Mouse (Mus musculus): ENCODE measurements around the gene Olfr323. TPM values are rescaled to one million over a fixed set of nuclear protein-coding genes. Genes with fewer than 3 reads are reported as not detected.

The Olfr323 gene
- polyA plus RNA-seq (2014; fragmentation: Nextera tagmentation; extraction: Ambion mirVana): not detected in 2 replicates

DNA sequence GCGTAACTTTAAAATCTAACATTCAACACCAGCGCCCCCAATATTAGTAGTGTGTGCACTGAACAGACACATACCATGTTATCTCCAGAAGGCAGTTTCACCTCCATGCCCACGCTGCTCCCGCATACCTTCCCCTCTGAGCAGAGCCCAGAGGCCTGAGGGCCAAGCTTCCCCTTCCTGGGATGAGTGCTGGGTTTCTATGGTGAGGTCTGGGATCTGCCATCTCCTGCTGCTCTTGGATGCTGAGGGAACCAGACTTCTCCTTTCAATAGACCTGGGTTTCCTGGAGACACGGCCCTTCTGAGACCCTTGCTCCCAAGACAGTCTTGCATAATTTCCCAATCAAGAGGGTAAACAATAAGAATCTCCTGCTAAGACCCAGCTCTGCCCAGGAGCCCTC, at the start of gene Olfr323:
TSS of gene Olfr323 (minus strand) at position 101 of the 400 bp plus-strand sequence.
- H3K4me1 ChIP-seq (ENCODE audit: control insufficient read depth, insufficient read depth, low read length): no peaks in the 10 kb centered on the region
- 73% methylated on average over 5 of the region's 5 CpGs for WGBS (ENCODE audit: insufficient replicate concordance)
- H3K36me3 ChIP-seq (ENCODE audit: control insufficient read depth, insufficient read depth, low read length): no peaks in the 10 kb centered on the region
- H3K27me3 ChIP-seq (ENCODE audit: control insufficient read depth, insufficient read depth, low read length): no peaks in the 10 kb centered on the region
- ATAC-seq (replicated peaks; ENCODE audit: insufficient number of reproducible peaks, low FRiP score, low TSS enrichment): no peak
- H3K9me3 ChIP-seq (replicated peaks; ENCODE audit: control insufficient read depth, low read length): no peaks in the 10 kb centered on the region
- H3K4me3 ChIP-seq (ENCODE audit: low read depth, low read length): no peak within 1 kb of the TSS
- no peak within 1 kb of the TSS for H3K4me2 ChIP-seq
- no peak within 1 kb of the TSS for H3K27ac ChIP-seq (ENCODE audit: low read depth, low read length)
- H3K9ac ChIP-seq (ENCODE audit: low read depth, low read length): no peak within 1 kb of the TSS

DNA sequence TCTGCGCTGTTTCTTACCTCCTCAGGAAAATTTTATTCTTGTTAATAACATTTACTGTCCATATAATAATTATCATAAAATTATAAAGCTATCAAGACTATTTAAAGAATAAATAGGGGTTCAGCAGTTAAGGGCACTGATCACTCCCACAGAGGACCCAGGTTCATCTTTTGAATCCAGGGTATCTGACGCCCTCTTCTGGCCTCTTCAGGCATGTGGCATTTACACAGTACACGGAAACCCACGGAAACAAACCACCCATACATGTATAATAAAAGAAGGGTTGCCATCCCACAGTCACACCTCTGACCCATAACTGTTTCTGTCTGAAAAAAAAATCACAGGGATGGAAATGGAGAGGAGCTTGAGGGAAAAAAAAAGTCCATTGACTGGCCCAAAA, 41.5 kb upstream of the Olfr323 start:
- no peaks in the 10 kb centered on the region for H3K9me3 ChIP-seq (replicated peaks; ENCODE audit: control insufficient read depth, low read length)
- no peak overlapping the region for H3K4me2 ChIP-seq
- no peaks in the 10 kb centered on the region for H3K36me3 ChIP-seq (ENCODE audit: control insufficient read depth, insufficient read depth, low read length)
- ATAC-seq (replicated peaks; ENCODE audit: insufficient number of reproducible peaks, low FRiP score, low TSS enrichment): no peak
- H3K4me3 ChIP-seq (ENCODE audit: low read depth, low read length): no peak overlapping the region
- H3K9ac ChIP-seq (ENCODE audit: low read depth, low read length): no peak overlapping the region
- H3K4me1 ChIP-seq (ENCODE audit: control insufficient read depth, insufficient read depth, low read length): no peaks in the 10 kb centered on the region
- no peaks in the 10 kb centered on the region for H3K27me3 ChIP-seq (ENCODE audit: control insufficient read depth, insufficient read depth, low read length)
- no peak overlapping the region for H3K27ac ChIP-seq (ENCODE audit: low read depth, low read length)
- WGBS (ENCODE audit: insufficient replicate concordance): 50% methylated on average over 4 of the region's 4 CpGs

DNA sequence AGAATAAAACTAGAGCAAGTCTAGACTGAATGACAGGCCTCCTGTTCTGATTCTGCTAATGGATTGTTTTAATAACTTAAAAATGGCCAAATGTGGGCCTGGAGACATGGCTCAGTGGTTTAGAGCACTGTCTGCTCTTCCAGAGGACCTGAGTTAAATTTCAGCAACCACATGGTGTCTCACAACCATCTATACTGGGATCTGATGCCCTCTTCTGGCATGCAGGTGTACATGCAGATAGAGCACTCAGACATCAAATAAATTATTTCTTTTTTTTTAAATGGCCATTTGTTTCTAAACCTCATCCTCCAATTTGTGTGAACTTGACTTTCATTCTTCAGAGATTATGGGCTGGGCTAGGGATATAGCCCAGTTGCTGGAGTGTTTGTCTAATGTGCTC, 39.0 kb upstream of the Olfr323 start:
- Histone ChIP-seq H3K27ac (ENCODE audit: low read depth, low read length) (no peak overlapping the region), H3K4me2 (no peak overlapping the region), H3K27me3 (ENCODE audit: control insufficient read depth, insufficient read depth, low read length) (no peaks in the 10 kb centered on the region), H3K9me3 (replicated peaks; ENCODE audit: control insufficient read depth, low read length) (no peaks in the 10 kb centered on the region), H3K36me3 (ENCODE audit: control insufficient read depth, insufficient read depth, low read length) (no peaks in the 10 kb centered on the region), H3K4me1 (ENCODE audit: control insufficient read depth, insufficient read depth, low read length) (no peaks in the 10 kb centered on the region), H3K4me3 (ENCODE audit: low read depth, low read length) (no peak overlapping the region), H3K9ac (ENCODE audit: low read depth, low read length) (no peak overlapping the region)
- no peak for ATAC-seq (replicated peaks; ENCODE audit: insufficient number of reproducible peaks, low FRiP score, low TSS enrichment)

- Histone ChIP-seq H3K36me3 (ENCODE audit: control insufficient read depth, insufficient read depth, low read length) (no peaks in the 10 kb centered on the region), H3K4me1 (ENCODE audit: control insufficient read depth, insufficient read depth, low read length) (no peaks in the 10 kb centered on the region), H3K4me2 (no peak within 1 kb of the TSS), H3K27me3 (ENCODE audit: control insufficient read depth, insufficient read depth, low read length) (no peaks in the 10 kb centered on the region), H3K4me3 (ENCODE audit: low read depth, low read length) (no peak within 1 kb of the TSS), H3K27ac (ENCODE audit: low read depth, low read length) (no peak within 1 kb of the TSS), H3K9ac (ENCODE audit: low read depth, low read length) (no peak within 1 kb of the TSS), H3K9me3 (replicated peaks; ENCODE audit: control insufficient read depth, low read length) (no peaks in the 10 kb centered on the region)
- WGBS (ENCODE audit: insufficient replicate concordance): 85% methylated on average over 4 of the region's 4 CpGs
- ATAC-seq (replicated peaks; ENCODE audit: insufficient number of reproducible peaks, low FRiP score, low TSS enrichment): no peak
Measured at GRCm38 (mm10) chr11:58658596-58658995, 28.3 kb upstream of the Olfr323 start, which contains the start of gene Olfr322. Olfr322 (plus strand) TSS chr11:58658782.

- Histone ChIP-seq H3K4me2 (no peak overlapping the region), H3K4me3 (ENCODE audit: low read depth, low read length) (no peak overlapping the region), H3K36me3 (ENCODE audit: control insufficient read depth, insufficient read depth, low read length) (no peaks in the 10 kb centered on the region), H3K9me3 (replicated peaks; ENCODE audit: control insufficient read depth, low read length) (no peaks in the 10 kb centered on the region), H3K9ac (ENCODE audit: low read depth, low read length) (no peak overlapping the region), H3K27me3 (ENCODE audit: control insufficient read depth, insufficient read depth, low read length) (no peaks in the 10 kb centered on the region), H3K27ac (ENCODE audit: low read depth, low read length) (no peak overlapping the region), H3K4me1 (ENCODE audit: control insufficient read depth, insufficient read depth, low read length) (no peaks in the 10 kb centered on the region)
- ATAC-seq (replicated peaks; ENCODE audit: insufficient number of reproducible peaks, low FRiP score, low TSS enrichment): no peak
- 89% methylated on average over 3 of the region's 3 CpGs for WGBS (ENCODE audit: insufficient replicate concordance)
Measured at GRCm38 (mm10) chr11:58655151-58655550, 24.9 kb upstream of the Olfr323 start.

- Histone ChIP-seq H3K4me3 (ENCODE audit: low read depth, low read length) (no peak overlapping the region), H3K4me1 (ENCODE audit: control insufficient read depth, insufficient read depth, low read length) (peaks cover 6% of the 10 kb centered on the region; the same call in 1 of the 2 replicates), H3K9me3 (replicated peaks; ENCODE audit: control insufficient read depth, low read length) (no peaks in the 10 kb centered on the region), H3K4me2 (peak overlapping the region; percentile 10), H3K9ac (ENCODE audit: low read depth, low read length) (no peak overlapping the region), H3K36me3 (ENCODE audit: control insufficient read depth, insufficient read depth, low read length) (no peaks in the 10 kb centered on the region), H3K27ac (ENCODE audit: low read depth, low read length) (0 out of 2 replicates have a peak overlapping the region, but pooled peaks have one; percentile 46), H3K27me3 (ENCODE audit: control insufficient read depth, insufficient read depth, low read length) (peaks cover 29% of the 10 kb centered on the region)
- 31% methylated on average over 6 of the region's 6 CpGs for WGBS (ENCODE audit: insufficient replicate concordance)
- ATAC-seq (replicated peaks; ENCODE audit: insufficient number of reproducible peaks, low FRiP score, low TSS enrichment): no peak
Measured at GRCm38 (mm10) chr11:58643350-58643749, 13.0 kb upstream of the Olfr323 start.

DNA sequence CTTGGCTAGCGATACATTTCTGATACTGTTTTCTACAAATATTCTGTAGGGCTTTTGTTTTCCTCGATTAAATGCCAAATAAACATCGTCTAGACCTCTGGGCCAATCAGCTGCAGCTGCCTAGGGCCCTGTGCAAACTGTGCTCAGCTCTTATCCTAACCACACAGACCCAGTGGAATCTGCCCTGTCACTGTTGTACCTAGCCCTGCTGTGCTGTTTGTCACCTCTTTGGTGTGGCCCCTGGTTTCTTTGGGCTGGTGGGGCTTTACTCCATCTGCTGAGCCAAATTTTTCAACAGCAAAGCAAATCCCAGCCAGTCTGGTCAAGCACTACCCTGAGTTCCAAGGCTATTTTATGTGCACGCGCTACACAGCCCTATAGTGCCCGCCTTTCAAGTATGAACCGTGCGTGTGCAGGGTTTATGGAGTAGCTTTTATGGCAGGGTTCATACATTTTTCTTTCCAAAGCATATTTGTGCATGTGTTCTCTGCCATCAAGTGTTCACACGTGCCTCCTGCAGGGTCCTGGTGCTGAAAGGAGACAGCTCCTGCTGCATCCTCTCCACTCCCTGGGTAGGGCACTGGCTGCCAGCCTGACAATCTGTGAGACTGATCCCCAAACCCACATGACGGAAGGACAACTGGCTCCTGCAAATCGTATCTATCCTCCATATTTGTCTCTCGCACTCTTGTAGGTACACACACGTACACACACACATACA, 11.5 kb upstream of the Olfr323 start:
- WGBS (ENCODE audit: insufficient replicate concordance): 73% methylated on average over 13 of the region's 13 CpGs

DNA sequence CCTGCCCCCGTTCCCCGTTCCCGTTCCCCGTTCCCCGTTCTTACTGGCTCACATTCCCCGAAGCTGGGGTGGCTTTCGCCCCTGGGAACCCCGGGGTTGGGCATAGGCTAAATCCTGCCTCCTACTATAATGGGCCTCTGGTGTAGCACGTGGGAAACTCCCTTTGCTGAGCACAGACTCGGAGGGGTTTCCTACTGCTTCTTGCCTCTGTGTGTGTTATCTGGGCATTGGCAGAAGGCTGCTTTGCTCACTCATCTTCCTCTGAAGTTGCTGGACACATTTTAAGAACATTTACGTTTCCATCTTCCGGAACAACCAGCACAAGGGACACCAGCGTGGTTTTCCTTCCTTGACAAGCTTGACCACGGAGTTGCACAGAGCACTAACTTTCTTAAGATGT, 10.8 kb upstream of the Olfr323 start:
- WGBS (ENCODE audit: insufficient replicate concordance): 25% methylated on average over 14 of the region's 14 CpGs
- peaks cover 37% of the 10 kb centered on the region for H3K27me3 ChIP-seq (ENCODE audit: control insufficient read depth, insufficient read depth, low read length)
- peak overlapping the region; percentile 69; the same call in 1 of the 2 replicates for H3K9ac ChIP-seq (ENCODE audit: low read depth, low read length)
- H3K4me2 ChIP-seq: peak overlapping the region; percentile 74
- peak overlapping the region; percentile 75 for H3K27ac ChIP-seq (ENCODE audit: low read depth, low read length)
- peak overlapping the region; percentile 41 for H3K4me3 ChIP-seq (ENCODE audit: low read depth, low read length)
- H3K4me1 ChIP-seq (ENCODE audit: control insufficient read depth, insufficient read depth, low read length): peaks cover 6% of the 10 kb centered on the region; the same call in 1 of the 2 replicates
- no peaks in the 10 kb centered on the region for H3K9me3 ChIP-seq (replicated peaks; ENCODE audit: control insufficient read depth, low read length)
- peak; percentile 77; the same call in 1 of the 2 replicates for ATAC-seq (replicated peaks; ENCODE audit: insufficient number of reproducible peaks, low FRiP score, low TSS enrichment)
- no peaks in the 10 kb centered on the region for H3K36me3 ChIP-seq (ENCODE audit: control insufficient read depth, insufficient read depth, low read length)

More for the DNA sequence above, 11.5 kb upstream of the Olfr323 start:
- Histone ChIP-seq H3K4me2 (peak overlapping the region; percentile 43), H3K27ac (ENCODE audit: low read depth, low read length) (peak overlapping the region; percentile 92), H3K9me3 (replicated peaks; ENCODE audit: control insufficient read depth, low read length) (no peaks in the 10 kb centered on the region), H3K4me1 (ENCODE audit: control insufficient read depth, insufficient read depth, low read length) (peaks cover 6% of the 10 kb centered on the region; the same call in 1 of the 2 replicates), H3K27me3 (ENCODE audit: control insufficient read depth, insufficient read depth, low read length) (peaks cover 37% of the 10 kb centered on the region), H3K9ac (ENCODE audit: low read depth, low read length) (0 out of 2 replicates have a peak overlapping the region, but pooled peaks have one; percentile 39), H3K4me3 (ENCODE audit: low read depth, low read length) (peak overlapping the region; percentile 16; the same call in 1 of the 2 replicates), H3K36me3 (ENCODE audit: control insufficient read depth, insufficient read depth, low read length) (no peaks in the 10 kb centered on the region)
- ATAC-seq (replicated peaks; ENCODE audit: insufficient number of reproducible peaks, low FRiP score, low TSS enrichment): peak; percentile 87
